Mouse (Mus musculus) thymus, postnatal 14 days (tissue): ENCODE results near the gene Elf3.
"Not testable (repeated sequence)": the region's sequence is repeated elsewhere in the genome, so short reads cannot be mapped to it uniquely, and the experiment has no call there.

Experiments used
- DNase-seq: peaks from one replicate; pipeline ENCODE4 v3.0.0; 2021

Gene Elf3

DNA sequence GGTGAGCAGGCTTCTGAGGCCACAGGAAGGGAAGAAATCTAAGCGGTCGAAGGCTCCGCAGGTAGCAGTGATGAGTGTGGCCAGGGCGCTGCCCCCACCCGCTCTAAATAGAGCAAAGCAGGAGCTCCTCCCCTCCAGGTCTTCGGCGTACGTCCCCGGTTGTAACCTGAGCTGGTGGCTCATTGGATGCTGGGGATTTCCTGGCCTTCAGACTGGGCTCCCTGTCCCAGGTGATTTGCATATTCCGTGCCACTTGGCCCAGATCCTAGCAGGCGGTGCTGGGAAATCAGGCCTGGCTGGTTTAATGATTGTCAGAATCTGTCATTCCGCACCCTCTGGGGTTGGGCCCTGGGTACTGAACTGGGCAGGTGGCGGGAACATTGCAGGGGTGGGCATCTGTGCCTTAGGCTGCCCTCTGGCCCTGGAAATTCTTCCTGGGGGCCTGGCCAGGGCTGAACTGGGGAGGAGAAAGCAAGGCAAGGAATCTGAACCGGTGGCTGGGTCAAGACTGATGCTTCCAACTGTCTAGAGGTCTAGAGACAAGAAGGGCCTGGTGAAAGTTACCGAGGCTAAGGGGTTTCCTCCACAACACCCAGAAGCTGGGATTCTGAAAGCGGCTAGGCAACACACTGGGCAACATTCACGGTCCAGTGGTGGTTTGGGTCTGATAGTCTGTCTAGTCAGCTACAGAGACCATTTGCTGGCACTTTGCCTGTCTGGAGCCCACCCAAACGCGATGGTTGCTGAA lies at the start of gene Elf3:
TSS of gene Elf3 (minus strand) at position 189 of the 748 bp plus-strand sequence.
- DNase-seq = no peak

- DNase-seq = no peak
Measured at GRCm38 (mm10) chr1:135290908-135291307, 32.5 kb upstream of the Elf3 start.

DNA sequence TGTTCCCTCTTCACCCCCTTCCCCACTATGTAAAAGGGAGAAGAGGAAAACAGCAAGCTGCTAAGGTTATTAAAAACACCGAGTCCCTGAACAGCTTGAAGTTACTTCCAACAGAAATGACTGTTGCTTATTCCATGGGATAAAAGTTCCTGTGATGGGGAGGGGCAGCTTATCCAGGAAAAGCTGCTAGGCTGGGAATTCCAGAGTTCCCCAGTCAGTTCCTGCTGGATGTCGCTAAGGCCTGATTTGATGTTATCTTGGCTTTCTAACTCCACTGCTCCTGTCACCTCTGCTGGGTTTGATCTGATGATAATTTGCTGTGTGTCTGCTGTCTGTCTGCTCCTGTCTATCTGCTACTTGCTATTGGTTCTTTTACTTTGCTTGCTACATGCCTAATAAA lies 27.9 kb upstream of the Elf3 start:
- no peak for DNase-seq

DNA sequence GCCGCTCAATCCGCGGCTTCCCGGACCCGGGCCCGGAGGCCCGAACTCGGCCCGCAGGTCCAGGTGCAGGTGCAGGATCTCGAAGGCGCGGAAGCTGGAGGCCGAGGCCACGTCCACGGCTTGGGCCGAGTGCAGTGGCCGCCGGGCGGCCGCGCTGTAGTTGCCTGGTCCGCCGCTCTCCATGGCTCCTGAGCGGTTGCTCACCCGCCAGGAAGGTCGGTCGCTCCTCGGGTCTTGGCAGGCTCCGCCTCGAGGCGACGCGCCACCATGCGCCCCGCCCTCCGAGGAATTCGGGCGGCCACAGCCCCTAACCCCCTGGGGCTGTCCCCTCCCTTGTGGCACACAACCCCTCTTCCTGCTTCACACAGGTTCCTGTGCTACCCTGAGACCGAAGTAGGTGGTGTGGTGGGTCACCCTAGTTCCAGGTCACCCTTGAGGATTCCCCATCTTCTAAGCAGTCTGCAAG lies 25.5 kb upstream of the Elf3 start, which contains the start of gene Rnpep:
TSS of gene Rnpep (minus strand) at position 259 of the 466 bp plus-strand sequence.
- DNase-seq = peak; percentile 81

DNA sequence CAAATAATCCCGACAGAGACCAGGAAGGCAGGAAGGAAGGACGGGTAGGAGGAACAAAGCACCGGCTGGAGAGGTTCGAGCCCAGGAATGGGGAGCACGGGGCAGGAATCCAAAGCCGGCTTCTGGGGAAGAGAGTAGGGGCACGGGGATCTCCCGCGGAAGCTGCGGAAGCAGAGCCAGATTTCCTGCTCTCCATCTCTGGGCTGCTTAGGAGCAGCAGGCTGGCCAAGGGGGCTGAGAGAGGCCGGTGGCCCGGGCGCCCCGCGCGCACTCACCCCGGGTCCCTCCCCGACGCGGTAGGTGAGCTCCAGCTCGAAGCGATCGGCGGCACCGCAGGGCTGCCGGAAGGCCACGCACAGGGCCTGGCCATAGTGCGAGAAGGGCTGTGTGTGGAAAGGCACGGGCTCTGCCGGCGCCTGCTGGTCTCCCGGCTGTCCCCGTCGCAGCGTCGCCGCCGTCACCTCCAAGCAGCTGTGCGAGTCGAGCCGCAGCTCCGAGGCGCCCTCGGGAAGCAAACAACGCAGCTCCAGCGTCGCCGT lies 25.0 kb upstream of the Elf3 start:
- DNase-seq = no peak

- DNase-seq = no peak
Measured at GRCm38 (mm10) chr1:135282536-135283286, 24.3 kb upstream of the Elf3 start.

DNA sequence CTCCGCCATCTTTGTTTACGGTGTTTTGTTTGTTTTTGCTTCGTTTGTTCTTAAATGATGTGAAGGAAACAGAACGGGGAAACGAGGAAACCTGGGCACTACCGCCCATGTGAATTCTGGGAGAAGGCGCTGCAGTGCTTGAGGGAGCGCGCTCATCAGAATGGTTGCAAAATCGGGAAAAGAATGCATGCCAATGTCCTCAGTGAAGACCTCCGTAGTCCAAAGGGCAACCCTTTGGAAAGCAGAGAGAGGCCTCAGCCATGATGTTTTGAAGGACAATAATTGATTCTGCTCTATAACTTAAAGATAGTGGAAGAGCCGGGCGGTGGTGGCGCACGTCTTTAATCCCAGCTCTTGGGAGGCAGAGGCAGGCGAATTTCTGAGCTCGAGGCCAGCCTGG lies 23.5 kb upstream of the Elf3 start:
- no peak for DNase-seq

DNA sequence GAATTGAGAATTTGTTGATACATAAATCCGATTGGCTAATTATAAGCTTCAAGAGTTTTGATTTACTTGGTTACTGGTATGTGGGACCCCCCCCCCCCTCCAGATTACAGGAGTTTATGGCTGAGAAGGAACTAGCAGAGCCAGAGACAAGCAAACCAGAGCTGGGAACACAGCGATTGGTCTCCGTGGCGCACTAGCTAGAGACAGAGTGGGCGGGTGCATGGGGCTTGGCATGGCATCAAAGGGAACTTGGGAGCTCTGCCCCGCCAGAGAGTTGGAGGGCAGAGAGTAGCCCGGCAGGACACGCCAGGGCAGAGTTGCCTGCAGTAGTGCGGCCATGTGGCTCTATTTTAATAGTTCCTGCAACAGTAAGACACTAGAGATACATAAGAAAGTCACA lies 22.3 kb upstream of the Elf3 start:
- DNase-seq = no peak

DNA sequence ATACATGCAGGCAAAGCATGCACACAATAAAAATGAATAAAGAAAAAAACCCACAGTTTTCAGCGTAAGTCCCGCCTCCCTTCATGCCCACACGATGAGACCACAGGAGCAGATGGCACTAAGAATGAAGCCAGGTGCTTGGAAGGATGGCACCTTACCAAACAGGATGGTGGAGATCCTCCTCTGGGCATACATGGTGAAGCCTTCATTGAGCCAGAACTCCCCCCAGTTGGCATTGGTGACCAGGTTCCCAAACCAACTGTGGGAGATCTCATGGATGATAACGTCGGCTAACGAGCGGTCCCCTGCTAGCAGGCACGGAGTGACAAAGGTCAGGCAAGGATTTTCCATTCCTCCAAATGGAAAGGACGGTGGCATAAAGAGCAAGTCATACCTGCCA lies 13.0 kb upstream of the Elf3 start:
- no peak for DNase-seq

- no peak for DNase-seq
Measured at GRCm38 (mm10) chr1:135267663-135268446, 9.5 kb upstream of the Elf3 start.

DNA sequence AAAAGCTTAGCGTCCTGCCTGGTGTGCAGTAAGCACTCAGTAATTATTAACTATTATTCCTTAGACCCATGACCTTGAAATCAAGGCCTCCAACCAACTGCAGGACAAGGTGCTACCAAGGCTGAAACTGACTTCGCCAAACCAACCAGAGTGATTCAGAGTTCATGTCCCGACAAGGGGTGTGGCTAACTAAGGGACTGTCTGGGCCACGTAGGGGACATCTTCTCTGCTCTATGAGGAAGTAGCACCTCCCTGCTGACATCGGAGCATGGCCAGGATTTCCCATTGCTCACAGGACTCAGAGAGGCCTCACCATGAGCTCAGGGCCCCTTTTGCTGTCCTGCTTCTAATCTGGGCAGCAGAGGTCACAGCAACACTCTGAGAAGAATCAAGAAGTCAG lies 7.5 kb upstream of the Elf3 start:
- no peak for DNase-seq

- no peak for DNase-seq
Measured at GRCm38 (mm10) chr1:135263316-135263715, 4.9 kb upstream of the Elf3 start.

DNA sequence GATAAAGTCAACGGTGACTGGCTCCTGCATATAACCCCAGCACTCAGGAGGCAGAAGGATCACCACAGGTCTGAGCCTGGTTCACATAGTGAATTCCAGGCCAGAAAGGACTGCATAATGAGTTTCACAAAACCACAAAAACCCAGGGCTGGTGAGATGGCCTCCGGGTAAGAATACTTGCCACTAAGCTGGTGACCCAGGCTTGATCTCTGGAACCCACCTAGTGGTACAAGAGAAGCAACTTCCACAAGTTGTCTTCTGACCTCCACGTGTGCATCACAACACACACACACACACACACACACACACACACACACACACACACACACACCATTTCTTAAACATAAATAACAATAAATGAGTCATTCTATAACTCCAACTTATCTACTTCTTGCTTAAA lies 4.0 kb upstream of the Elf3 start:
- no peak for DNase-seq

- no peak for DNase-seq
Measured at GRCm38 (mm10) chr1:135260931-135261330, 2.6 kb upstream of the Elf3 start.

DNA sequence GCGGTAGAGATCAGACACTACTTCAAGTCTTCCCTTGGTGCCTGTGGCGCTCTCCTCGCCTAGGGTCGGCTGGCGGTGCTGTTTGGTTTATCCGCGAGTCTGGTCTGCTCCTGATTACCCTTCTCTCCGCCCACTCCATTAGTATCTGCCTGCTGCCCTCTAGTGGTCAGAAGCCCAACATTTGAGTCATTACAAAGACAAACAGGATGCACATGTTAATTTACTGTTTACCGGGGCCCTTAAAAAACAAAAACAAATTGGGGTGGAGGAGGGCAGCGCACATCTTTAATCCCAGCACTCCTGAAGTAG lies 714 bp upstream of the Elf3 start:
- peak; percentile 72 for DNase-seq

DNA sequence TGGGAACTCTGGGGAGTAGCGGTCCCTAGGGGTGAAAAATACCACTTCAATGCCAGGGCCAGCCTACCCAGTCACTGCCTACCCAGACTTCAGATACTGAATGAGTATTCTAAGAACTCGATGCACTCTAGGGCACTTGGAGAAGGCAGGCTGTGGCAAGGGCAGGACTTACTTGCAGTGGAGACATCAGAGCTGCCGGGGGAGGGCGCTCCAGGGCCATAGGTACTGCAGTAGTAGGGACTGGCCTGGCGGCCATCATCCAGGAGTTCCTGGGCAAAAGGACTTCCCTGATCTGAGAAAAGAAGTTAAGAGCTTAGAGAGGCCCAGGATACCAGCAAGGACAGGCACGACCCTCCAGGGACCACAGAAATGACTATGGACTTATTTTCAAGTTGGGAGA lies 2.1 kb downstream of the Elf3 start:
- no peak for DNase-seq

DNA sequence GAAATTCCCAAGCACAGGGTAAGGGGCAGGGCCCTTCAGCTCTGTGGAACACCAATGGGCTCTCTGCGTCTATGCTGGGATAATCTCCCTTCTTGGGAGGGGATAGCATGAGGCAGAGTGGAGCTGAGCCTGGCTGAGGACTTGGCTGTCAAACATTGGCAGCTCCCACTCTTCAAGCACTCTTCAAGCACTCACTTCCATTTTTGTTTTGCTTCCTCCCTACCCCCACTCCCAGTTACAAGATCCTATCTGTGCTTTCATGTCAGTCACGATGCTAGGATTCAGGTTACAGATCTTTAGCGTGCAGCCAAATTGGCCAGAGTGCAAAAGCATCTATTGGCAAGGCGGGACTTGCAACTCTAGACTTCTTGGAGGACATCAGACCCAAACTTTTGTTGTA lies 5.5 kb downstream of the Elf3 start:
- DNase-seq = no peak

DNA sequence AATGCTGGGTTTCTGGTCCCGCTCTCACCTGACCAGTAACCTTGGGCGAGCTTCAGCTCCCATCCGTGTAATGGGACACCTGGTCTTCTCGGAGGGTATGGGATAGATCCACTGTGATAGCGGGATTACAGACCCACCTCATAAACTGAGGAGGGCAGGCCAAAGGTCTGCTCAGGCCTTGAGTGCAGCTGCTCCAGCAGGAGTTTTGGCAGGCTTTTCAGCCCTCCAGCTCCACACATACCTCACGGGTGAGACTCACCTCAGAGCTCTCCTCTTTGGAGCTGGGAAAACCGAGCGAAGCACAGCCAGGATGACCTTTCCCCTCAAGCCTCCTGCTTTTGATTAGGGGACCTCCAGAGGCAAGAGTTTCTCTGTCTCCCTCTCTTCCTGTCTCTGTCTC lies 7.0 kb downstream of the Elf3 start:
- no peak for DNase-seq

- DNase-seq = no peak
Measured at GRCm38 (mm10) chr1:135250706-135251105, 7.7 kb downstream of the Elf3 start.

DNA sequence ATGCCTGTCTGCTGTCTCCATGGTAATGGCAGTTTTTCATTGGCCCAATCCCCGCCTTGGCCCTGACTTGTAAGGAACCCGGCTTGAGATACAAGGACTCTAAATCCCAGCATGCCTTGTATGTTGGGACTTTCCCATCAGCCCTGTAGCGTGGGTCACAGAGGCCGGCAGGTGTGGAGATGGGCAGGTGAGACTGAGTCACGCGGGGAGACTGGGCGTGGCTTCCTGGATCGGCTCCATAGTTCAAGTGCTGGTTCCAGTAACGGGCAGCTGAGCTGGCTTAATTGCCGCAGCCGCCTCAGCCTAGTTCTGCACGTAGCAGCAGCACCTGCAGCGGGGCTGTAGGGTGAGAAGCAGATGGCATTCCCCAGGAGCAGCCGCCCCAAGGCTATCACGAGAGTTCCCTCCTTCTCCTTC lies 9.9 kb downstream of the Elf3 start:
- DNase-seq = no peak

GRCm38 (mm10) chr1:135244014-135244413 lies 14.4 kb downstream of the Elf3 start:
- no peak for DNase-seq

DNA sequence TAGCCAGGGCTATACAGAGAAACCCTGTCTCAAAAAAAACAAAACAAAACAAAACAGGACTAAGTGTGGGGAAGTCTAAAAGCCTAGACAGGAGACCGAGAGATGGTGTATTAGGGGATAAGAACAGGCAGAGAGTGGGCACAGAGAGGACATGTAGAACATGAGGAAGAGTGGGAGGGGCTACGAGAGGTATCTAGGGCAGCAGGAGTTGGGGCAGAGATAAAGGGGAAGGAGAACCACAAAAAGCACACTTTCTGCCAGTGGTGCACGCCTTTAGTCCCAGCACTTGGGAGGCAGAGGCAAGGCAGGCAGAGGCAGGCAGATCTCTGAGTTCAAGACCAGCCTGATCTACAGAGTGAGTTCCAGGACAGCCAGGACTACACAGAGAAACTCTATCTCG lies 18.2 kb downstream of the Elf3 start:
- not testable (repeated sequence) for DNase-seq

- no peak for DNase-seq
Measured at GRCm38 (mm10) chr1:135237131-135237851, 21.1 kb downstream of the Elf3 start.
